Mouse (Mus musculus) olfactory bulb, adult 2 months (tissue): ENCODE results near the gene Sgms1.

Source experiments
- CTCF ChIP-seq: fragments of 200-500 bp; IDR thresholded peaks from 2 replicates; pipeline ENCODE4 v1.5.1; 2012; ENCODE audit warnings: low read depth, mild to moderate bottlenecking, low read length, moderate library complexity; ENCODE audit not compliant: insufficient read depth
- POLR2A ChIP-seq: fragments of 200-500 bp; IDR thresholded peaks from 2 replicates; pipeline ENCODE4 v1.6.1; 2012; ENCODE audit warnings: mild to moderate bottlenecking, low read depth, low read length, moderate library complexity; ENCODE audit not compliant: insufficient read depth

- TF ChIP-seq POLR2A (no peak), CTCF (no peak)
Observed at GRCm38 (mm10) chr19:32416692-32417317, 27.3 kb upstream of the Sgms1 start.
